Mouse (Mus musculus): ENCODE results near the gene Tst.
A peak's percentile ranks its signal among the peaks of the same experiment; 100 is the strongest.

Tst gene

GRCm38 (mm10) chr15:78384220-78385116 lies 21.2 kb downstream of the Tst start:
- no peak for DNase-seq

GRCm38 (mm10) chr15:78383450-78384219 lies 22.1 kb downstream of the Tst start:
- no peak for DNase-seq

GRCm38 (mm10) chr15:78382115-78382514 lies 23.6 kb downstream of the Tst start:
- no peak for DNase-seq

GRCm38 (mm10) chr15:78380741-78381140 lies 25.0 kb downstream of the Tst start:
- DNase-seq: no peak

- no peak for DNase-seq
Measured at GRCm38 (mm10) chr15:78380208-78380607, 25.5 kb downstream of the Tst start.

GRCm38 (mm10) chr15:78378556-78378955 lies 27.2 kb downstream of the Tst start:
- DNase-seq: no peak

DNA sequence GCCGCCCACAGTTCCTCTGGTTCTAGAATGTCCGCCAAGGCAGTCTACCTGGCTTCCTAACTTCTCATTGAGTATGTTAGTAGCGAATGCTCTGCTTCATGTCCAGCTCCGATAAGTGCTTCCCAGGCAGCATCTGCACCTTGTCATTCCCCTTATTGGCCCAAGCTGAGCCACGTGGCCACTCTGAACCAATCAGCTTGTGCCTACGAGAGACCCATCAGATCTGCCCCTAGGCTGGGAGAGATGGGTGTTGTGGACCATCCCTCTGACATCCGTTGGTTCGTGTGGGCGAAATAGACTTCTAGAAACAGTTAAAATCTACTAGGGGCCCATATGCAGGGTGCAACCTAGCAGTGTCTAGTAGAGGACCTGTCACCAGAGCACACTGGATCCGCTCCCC lies 27.8 kb downstream of the Tst start:
- DNase-seq: no peak

DNA sequence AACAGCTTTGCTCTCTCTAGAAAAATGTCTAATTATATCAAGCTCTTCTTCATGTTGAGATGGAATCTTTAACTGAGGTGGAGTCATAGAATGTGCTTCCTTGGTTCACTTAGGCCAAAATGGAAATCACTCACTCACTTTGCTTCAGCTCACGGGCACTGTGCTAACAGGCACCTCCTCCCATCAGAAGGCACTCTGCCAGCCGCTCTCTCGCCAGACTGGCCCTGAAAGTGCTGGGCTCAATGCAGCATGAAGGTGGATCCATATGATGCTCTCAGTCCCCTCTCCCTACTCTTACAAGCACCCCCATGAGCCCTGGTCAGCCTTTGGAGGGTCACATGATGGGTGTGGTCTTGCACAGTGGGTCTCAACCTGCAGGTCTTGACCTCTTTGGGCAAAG lies 31.5 kb downstream of the Tst start:
- no peak for DNase-seq

DNA sequence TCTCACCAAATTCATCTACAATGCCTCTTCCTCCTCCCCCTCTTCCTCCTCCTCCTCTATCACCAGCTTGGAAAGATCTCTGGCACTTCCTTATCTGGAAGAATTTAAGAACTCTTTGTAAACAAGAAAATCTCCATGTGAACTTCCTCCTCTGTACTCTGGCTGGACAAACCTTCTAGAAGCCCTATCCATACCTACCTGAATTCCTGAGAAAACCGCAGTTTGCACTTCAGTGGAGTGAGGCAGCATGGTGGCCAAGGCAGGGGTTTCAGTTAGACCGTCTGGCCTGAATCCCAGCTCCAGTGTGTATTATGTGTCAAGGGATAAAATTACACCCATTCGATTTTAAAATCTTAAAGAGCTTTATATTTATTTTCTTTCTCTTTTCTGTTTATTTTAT lies 32.9 kb downstream of the Tst start:
- no peak for DNase-seq

GRCm38 (mm10) chr15:78369641-78370040 lies 36.1 kb downstream of the Tst start:
- no peak for DNase-seq

DNA sequence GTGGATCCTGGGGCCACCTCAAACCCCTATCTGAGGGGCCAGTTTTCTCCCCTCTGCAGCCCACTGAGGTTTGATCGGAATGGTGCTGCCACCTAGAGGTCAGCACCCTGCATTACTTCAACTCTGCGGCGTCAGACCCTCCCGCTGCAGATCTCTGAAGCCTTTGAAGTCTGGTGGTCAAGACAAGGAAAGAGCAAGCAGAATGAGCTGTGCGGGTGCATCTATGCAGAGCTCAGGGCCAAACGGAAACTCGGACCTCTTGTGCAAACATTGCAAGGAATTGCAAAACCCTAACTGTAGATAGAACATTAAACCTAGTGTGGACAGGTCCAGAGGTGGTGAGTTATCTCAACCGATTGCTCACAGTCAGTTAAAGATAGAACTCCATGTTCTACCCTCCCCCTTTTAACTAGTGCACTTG lies 36.8 kb downstream of the Tst start:
- peak; percentile 15 to 57 for DNase-seq

- no peak for DNase-seq
Measured at GRCm38 (mm10) chr15:78367811-78368210, 37.9 kb downstream of the Tst start.

DNA sequence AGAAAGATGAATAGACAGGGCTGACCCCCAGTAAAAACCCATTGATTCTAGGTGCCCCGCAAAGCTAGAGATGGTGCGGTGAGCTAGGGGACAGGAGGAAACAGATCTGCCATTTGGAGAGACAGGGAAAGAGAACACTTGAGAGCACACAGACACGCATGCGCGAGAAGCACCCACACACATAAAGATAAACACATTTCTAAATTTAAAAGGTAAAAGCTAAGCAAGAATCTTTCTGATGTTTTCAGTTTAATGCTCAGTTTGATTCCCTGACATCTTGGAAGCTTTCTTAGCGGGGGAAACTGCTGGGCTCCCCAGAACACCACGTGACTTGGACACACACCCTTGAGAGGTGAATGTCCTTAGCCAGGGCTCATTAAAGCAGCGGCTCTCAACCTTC lies 38.8 kb downstream of the Tst start:
- DNase-seq: no peak

DNA sequence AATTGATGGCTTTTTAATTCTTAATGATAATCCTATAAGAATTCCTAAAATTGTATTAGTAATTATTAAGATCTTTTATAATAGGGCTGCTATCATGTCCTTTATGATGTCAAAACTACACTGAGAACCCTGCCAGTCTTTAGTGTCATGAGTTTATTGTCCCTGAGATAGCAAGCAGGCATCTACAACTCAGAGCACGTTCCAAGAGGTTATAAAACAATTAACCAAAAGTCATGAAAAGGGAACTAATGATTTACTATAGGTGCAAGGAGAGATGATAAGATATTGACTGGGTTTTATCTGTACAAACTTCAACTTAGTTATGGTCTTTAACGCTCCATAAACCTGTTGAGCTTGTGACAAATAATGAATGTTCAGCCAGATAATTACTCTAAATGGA lies 39.8 kb downstream of the Tst start:
- DNase-seq: no peak

- no peak for DNase-seq
Measured at GRCm38 (mm10) chr15:78355548-78355947, 50.2 kb downstream of the Tst start.

GRCm38 (mm10) chr15:78354958-78355357 lies 50.7 kb downstream of the Tst start:
- DNase-seq: peak in 1 of 2 experiments; percentile 31

DNA sequence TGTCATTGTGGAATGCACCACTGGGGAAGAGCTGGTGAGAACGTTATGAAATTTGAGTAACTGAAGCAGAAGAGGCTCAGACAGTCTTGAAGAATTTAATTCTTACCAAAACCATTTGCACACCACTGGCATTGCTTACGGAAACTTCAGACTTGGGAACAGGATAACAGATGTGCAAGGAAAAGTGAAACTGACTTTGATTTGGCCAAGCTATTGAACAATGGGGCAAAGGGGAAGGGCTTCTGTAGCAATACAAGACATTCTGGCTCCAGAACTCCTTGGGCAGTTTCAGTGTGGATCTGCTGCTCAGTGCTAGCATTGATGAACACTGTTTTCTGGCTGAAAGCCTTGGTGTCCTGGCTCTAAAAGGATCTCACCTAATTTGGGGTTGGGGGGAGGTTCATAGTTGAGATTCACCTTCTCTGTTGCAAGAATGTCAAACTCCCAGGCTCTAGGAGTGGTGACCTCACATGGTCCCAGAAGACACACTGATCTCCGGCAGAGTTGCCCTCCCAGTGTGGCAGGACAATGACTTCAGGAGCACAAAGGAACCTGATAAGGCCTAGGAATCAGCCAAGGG lies 54.0 kb downstream of the Tst start:
- no peak for DNase-seq
